Mouse (Mus musculus): Measurements from ENCODE around the gene Gm16253. TPM values are rescaled to one million over a fixed set of nuclear protein-coding genes. Genes with fewer than 3 reads are reported as not detected.

Gm16253 gene
- 1 to 10 TPM in 1 of 2 experiments, not detected in 1; 1.1 TPM for total RNA-seq (2021)
- long read RNA-seq, experiment 1, partial matches to known transcripts: 0 of 1 reads
- long read RNA-seq, experiment 1, other reads (novel, unspliced or antisense): 1 of 1 reads
- long read RNA-seq, experiment 2, partial matches to known transcripts: 0 of 1 reads
- long read RNA-seq, experiment 2, other reads (novel, unspliced or antisense): 1 of 1 reads

- TF ChIP-seq CTCF (IDR thresholded peaks at IDR 0.05): peak; percentile 27; the same call in 1 of the 2 replicates
- DNase-seq: peak; percentile 94
- Histone ChIP-seq H3K27ac (peak within 1 kb of the TSS; percentile 99), H3K4me3 (peak within 1 kb of the TSS; percentile 63)
- intact Hi-C loops (cut with DNase I): loop anchor here (1.0 kb wide), 1 partner anchor 20 kb away; the partner anchor contains the start of gene Txnip
Measured at GRCm38 (mm10) chr3:96576690-96577541, at the start of gene Gm16253. TSS of gene Gm16253 (plus strand) at chr3:96576984.

- intact Hi-C loops (cut with DNase I): no loop called here
- H3K4me3 ChIP-seq: peak overlapping the region; percentile 79
- peak overlapping the region; percentile 92; the same call in 1 of the 2 replicates for H3K27ac ChIP-seq
- no peak for DNase-seq
- TF ChIP-seq CTCF (IDR thresholded peaks at IDR 0.05): no peak
Measured at GRCm38 (mm10) chr3:96528506-96528905, 48.3 kb upstream of the Gm16253 start.

GRCm38 (mm10) chr3:96532050-96532449 is 44.7 kb upstream of the Gm16253 start:
- peak; percentile 67 for DNase-seq
- no peak overlapping the region; the same call in 1 of the 2 replicates for H3K4me3 ChIP-seq
- peak; percentile 65 for TF ChIP-seq CTCF (IDR thresholded peaks at IDR 0.05)
- H3K27ac ChIP-seq: peak overlapping the region; percentile 72
- intact Hi-C loops (cut with DNase I): loop anchor here (2.0 kb wide), 1 partner anchor 35 kb away; no protein-coding TSS in a partner anchor

- H3K27ac ChIP-seq: no peak overlapping the region
- TF ChIP-seq CTCF (IDR thresholded peaks at IDR 0.05): peak; percentile 29; the same call in 1 of the 2 replicates
- DNase-seq: no peak
- no peak overlapping the region for H3K4me3 ChIP-seq
- intact Hi-C loops (cut with DNase I): no loop called here
Measured at GRCm38 (mm10) chr3:96534300-96534699, 42.5 kb upstream of the Gm16253 start.

GRCm38 (mm10) chr3:96539316-96539715 is 37.5 kb upstream of the Gm16253 start:
- intact Hi-C loops (cut with DNase I): no loop called here
- H3K4me3 ChIP-seq: no peak overlapping the region

GRCm38 (mm10) chr3:96540740-96541139 is 36.0 kb upstream of the Gm16253 start:
- no peak for DNase-seq
- intact Hi-C loops (cut with DNase I): no loop called here
- TF ChIP-seq CTCF (IDR thresholded peaks at IDR 0.05): no peak
- Histone ChIP-seq H3K4me3 (no peak overlapping the region), H3K27ac (no peak overlapping the region)

More at GRCm38 (mm10) chr3:96539316-96539715, 37.5 kb upstream of the Gm16253 start:
- DNase-seq: no peak
- H3K27ac ChIP-seq: no peak overlapping the region
- no peak for TF ChIP-seq CTCF (IDR thresholded peaks at IDR 0.05)

- H3K27ac ChIP-seq: no peak overlapping the region
- H3K4me3 ChIP-seq: no peak overlapping the region
- intact Hi-C loops (cut with DNase I): no loop called here
- TF ChIP-seq CTCF (IDR thresholded peaks at IDR 0.05): peak; percentile 59
- DNase-seq: no peak
Measured at GRCm38 (mm10) chr3:96541328-96542078, 35.3 kb upstream of the Gm16253 start.

GRCm38 (mm10) chr3:96542554-96542953 is 34.2 kb upstream of the Gm16253 start:
- TF ChIP-seq CTCF (IDR thresholded peaks at IDR 0.05): no peak
- Histone ChIP-seq H3K4me3 (no peak overlapping the region), H3K27ac (no peak overlapping the region)
- intact Hi-C loops (cut with DNase I): no loop called here
- DNase-seq: no peak

GRCm38 (mm10) chr3:96543345-96543744 is 33.4 kb upstream of the Gm16253 start:
- H3K4me3 ChIP-seq: no peak overlapping the region
- TF ChIP-seq CTCF (IDR thresholded peaks at IDR 0.05): no peak
- H3K27ac ChIP-seq: no peak overlapping the region
- intact Hi-C loops (cut with DNase I): no loop called here
- DNase-seq: no peak

- intact Hi-C loops (cut with DNase I): loop anchor here (5.0 kb wide), 2 partner anchors 52 to 157 kb away; partner anchors contain the start of gene Ankrd34a
- peak; percentile 47 for TF ChIP-seq CTCF (IDR thresholded peaks at IDR 0.05)
- DNase-seq: no peak
Measured at GRCm38 (mm10) chr3:96545565-96545964, 31.2 kb upstream of the Gm16253 start.

GRCm38 (mm10) chr3:96546880-96547279 is 29.9 kb upstream of the Gm16253 start:
- intact Hi-C loops (cut with DNase I): loop anchor here (1.0 to 5.0 kb wide), 4 partner anchors 33 to 155 kb away; partner anchors contain the start of gene Ankrd34a
- H3K27ac ChIP-seq: no peak overlapping the region
- H3K4me3 ChIP-seq: no peak overlapping the region
- DNase-seq: no peak
- no peak for TF ChIP-seq CTCF (IDR thresholded peaks at IDR 0.05)

More at GRCm38 (mm10) chr3:96545565-96545964, 31.2 kb upstream of the Gm16253 start:
- Histone ChIP-seq H3K27ac (no peak overlapping the region), H3K4me3 (no peak overlapping the region)

GRCm38 (mm10) chr3:96547389-96547960 is 29.3 kb upstream of the Gm16253 start:
- peak overlapping the region; percentile 35 for H3K4me3 ChIP-seq
- intact Hi-C loops (cut with DNase I): loop anchor here (1.0 to 5.0 kb wide), 4 partner anchors 33 to 155 kb away; partner anchors contain the start of gene Ankrd34a

More at GRCm38 (mm10) chr3:96547389-96547960, 29.3 kb upstream of the Gm16253 start:
- peak; percentile 98 for TF ChIP-seq CTCF (IDR thresholded peaks at IDR 0.05)
- peak overlapping the region; percentile 41; the same call in 1 of the 2 replicates for H3K27ac ChIP-seq
- peak; percentile 82 for DNase-seq

Data from gastrocnemius, adult 2 months (tissue).